Mouse (Mus musculus) mammary gland, adult 2 months (tissue): ENCODE results near the gene Tox2. TPM values are rescaled to one million over a fixed set of nuclear protein-coding genes. Genes with fewer than 3 reads are reported as not detected.

Source experiments
- polyA plus RNA-seq: library from polyadenylated mRNA; depleted of rRNA; stranded (reverse); fragments of >200 nt; gene quantifications from 2 replicates; pipeline ENCODE4 v1.2.3, GENCODE M21; 2012; ENCODE audit warnings: low replicate concordance; rRNA removed

The Tox2 gene
- 50.5 and 179 TPM in 2 replicates for polyA plus RNA-seq

GRCm38 (mm10) chr2:163202884-163203634 lies at the start of gene Tox2:
Tox2 (plus strand) TSS chr2:163203125.

Other genes starting within 250 kb of the Tox2 start
- 0.26 and 0.30 TPM in 2 replicates for gene Sgk2, start 215.8 kb upstream of the Tox2 start, polyA plus RNA-seq
- gene Ift52, start 185.8 kb upstream of the Tox2 start, polyA plus RNA-seq, result 17.4 and 29.2 TPM in 2 replicates
- gene Mybl2, start 148.4 kb upstream of the Tox2 start, polyA plus RNA-seq, result 2.4 and 2.9 TPM in 2 replicates
- gene Gtsf1l, start 115.3 kb upstream of the Tox2 start, polyA plus RNA-seq, result not detected in 2 replicates
- gene Jph2, start 194.9 kb downstream of the Tox2 start, polyA plus RNA-seq, result 9.0 and 68.6 TPM in 2 replicates
- gene Oser1, start 221.6 kb downstream of the Tox2 start, polyA plus RNA-seq, result 8.0 and 20.3 TPM in 2 replicates
- gene Gdap1l1, start 235.4 kb downstream of the Tox2 start, polyA plus RNA-seq, result 1.1 and 2.5 TPM in 2 replicates